Mouse (Mus musculus) frontal cortex, adult 2 months (tissue): ENCODE results near the gene Sidt2. TPM values are rescaled to one million over a fixed set of nuclear protein-coding genes. Genes with fewer than 3 reads are reported as not detected.
A peak's percentile ranks its signal among the peaks of the same experiment; 100 is the strongest.

Experiments used
- DNase-seq, 2 experiments: peaks; one replicate each; pipeline ENCODE4 v3.0.0; 2022; ENCODE audit warnings: low spot score in 1 of 2; ENCODE audit errors: extremely low spot score in 1 of 2
- polyA plus RNA-seq: library from polyadenylated mRNA; depleted of rRNA; stranded (reverse); fragments of >200 nt; gene quantifications from 2 replicates; pipeline ENCODE4 v1.2.3, GENCODE M21; 2012; rRNA removed

The Sidt2 gene
- polyA plus RNA-seq: 103 and 112 TPM in 2 replicates

- DNase-seq: peak; percentile 83 to 92
Observed at GRCm38 (mm10) chr9:45955107-45955963, at the start of gene Sidt2. Gene Sidt2 (minus strand): TSS chr9:45955258.

GRCm38 (mm10) chr9:46004529-46004928 lies 49.5 kb upstream of the Sidt2 start:
- DNase-seq: no peak

DNA sequence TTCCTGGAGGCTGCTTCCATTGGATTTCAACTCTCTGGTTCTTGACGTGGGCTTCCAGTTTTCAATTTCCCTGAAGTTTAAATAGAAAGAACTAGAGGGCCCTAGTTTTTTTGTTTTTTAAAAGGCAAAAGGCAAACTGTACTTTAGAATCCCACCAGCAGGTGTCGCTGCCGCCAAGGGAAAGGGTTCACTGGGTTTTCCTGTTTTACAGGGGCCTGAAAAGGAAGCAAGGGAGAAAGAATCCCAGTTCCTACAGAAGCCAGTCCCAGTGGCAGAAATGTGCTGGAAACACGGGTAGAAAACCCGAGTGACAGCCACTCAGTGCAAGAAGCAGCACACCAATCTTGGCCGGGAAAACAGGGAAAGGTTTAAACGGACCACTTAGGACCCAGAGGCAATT lies 48.7 kb upstream of the Sidt2 start:
- peak in 1 of 2 experiments; percentile 95 for DNase-seq

DNA sequence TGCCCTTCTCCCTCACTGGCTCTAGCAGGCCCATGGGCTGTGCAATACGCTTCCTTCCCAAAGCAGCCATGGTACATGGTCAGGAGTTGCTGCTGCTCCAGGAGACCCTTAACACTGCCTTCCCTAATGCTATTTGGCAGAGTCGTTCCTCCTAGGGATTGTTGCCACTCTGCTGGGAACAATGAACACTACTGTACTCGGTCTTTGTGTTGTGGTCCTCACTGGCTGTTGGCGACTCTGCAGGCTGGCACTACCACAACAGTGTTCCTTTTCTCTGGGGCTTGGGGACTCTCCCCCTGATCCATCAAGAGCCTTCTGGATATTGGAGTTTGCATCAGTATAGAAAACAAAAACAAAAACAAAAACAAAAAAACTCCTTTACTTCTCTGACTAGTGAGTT lies 44.0 kb upstream of the Sidt2 start:
- no peak for DNase-seq

DNA sequence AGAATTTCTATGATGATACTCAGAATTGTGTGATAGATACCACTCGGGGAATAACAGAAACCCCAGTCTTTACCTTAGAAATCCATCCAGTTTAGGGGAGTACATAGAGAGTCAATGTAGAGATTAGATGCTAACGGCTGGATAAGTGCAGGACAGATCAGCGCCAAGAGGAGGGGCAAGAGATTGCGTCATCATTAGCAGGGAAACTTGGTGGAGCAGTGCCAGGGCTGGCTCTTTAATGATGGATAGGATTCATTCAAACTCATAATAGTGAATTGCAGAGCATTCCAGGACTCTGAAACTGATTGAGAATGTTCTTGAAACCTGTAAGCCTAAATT lies 30.1 kb upstream of the Sidt2 start:
- peak; percentile 20 to 69 for DNase-seq

DNA sequence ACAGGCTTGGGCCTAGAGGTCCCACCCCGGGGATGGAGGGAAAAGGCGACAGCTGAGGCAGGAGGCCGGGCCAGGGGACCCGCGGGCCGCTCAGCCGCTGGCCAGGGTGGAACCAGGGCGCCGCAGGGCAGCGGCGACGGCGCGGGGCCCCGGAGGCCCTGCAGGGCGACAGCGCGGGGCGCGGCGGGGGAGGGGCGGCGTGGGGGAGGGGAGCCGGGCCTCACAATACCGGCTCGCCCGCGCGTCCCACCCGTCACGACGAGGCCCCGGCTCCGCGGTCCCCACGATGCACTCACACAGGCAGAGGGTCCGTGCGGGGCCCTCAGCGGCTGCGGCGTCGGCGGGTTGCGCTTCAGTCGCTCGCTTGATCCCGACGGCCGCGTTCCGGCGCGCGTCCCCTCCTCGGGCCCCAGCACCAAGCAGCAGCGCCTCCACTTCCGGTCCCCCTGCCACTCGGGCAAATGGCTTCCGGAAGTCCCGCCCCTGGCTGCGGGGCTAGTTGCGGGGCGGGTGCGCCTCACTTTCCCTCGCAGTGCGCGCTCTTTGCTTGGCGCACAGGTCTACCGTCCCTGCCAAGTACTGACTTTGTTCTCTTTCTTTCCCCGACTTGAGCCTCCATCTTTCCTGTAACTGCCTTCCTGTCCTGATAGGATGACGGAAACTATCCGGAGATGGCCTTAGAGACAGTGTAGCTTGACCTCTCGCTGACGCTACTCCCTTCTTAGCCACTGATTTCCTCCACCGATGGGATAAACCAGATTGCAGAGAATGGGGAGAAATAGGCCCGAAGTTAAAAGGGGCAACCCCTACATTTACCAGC lies 29.6 kb upstream of the Sidt2 start:
- peak; percentile 59 to 93 for DNase-seq

- peak in 1 of 2 experiments; percentile 15 for DNase-seq
Observed at GRCm38 (mm10) chr9:45983676-45984408, 28.8 kb upstream of the Sidt2 start.

GRCm38 (mm10) chr9:45981331-45981730 lies 26.3 kb upstream of the Sidt2 start:
- no peak for DNase-seq

GRCm38 (mm10) chr9:45980611-45981010 lies 25.6 kb upstream of the Sidt2 start:
- DNase-seq: no peak

GRCm38 (mm10) chr9:45979778-45980177 lies 24.7 kb upstream of the Sidt2 start:
- DNase-seq: no peak

DNA sequence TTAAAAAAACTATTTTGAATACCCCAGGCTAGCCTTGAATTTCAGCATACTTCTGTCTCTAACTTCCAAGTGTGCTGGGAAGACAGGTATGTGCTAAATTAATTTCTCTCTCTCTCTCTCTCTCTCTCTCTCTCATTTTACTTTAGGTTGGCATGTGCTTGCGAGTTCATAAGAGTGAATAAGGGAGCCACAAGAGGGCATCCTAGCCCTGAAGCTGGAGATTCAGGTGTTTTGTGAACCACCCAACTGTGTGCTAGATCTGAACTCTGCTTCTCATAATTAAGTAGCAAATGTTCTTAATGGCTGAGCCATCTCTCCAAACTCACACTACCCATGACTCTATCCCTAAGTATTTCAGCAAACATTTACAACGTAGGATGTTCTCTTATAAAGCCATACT lies 21.8 kb upstream of the Sidt2 start:
- no peak for DNase-seq

- DNase-seq: no peak
Observed at GRCm38 (mm10) chr9:45963577-45963976, 8.5 kb upstream of the Sidt2 start.

DNA sequence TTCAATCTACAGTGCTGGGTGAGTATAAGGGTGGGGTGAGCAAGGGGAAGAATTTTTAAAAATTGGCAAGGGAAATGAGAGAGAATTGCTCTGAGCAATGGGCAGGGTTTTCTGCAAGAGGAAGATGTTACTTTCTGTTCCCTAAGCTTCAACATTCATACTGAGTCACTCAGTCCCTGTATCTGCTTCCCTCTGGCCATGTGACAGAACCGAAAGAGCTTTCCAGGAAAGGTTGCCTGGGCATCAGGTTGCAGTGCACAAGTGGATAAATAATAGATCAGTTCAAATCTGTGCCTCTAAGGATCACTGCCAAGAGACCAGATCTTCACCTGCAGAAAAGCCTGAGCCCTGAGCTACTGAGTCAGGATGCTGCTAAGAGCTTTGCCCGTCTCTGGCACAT lies 6.8 kb upstream of the Sidt2 start:
- peak in 1 of 2 experiments; percentile 30 for DNase-seq

DNA sequence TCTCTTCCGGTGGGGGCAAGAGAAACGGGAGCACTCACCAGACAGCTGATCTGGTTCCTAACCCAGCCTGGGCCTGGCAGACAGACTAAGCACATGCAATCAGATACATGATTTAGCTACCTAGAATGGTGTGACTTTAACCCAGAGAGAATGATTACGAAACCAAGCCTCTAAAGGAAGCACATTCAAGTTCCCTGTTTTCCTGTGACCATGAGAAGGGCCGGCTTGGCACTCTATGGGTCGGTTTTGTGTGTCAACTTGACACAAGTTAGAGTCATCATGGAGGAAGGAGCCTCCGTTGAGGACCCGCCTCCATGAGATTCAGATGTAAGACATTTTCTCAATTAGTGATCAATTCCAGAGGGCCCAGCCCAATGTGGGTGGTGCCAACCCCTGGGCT lies 4.6 kb upstream of the Sidt2 start:
- no peak for DNase-seq

GRCm38 (mm10) chr9:45958851-45959250 lies 3.8 kb upstream of the Sidt2 start:
- no peak for DNase-seq

DNA sequence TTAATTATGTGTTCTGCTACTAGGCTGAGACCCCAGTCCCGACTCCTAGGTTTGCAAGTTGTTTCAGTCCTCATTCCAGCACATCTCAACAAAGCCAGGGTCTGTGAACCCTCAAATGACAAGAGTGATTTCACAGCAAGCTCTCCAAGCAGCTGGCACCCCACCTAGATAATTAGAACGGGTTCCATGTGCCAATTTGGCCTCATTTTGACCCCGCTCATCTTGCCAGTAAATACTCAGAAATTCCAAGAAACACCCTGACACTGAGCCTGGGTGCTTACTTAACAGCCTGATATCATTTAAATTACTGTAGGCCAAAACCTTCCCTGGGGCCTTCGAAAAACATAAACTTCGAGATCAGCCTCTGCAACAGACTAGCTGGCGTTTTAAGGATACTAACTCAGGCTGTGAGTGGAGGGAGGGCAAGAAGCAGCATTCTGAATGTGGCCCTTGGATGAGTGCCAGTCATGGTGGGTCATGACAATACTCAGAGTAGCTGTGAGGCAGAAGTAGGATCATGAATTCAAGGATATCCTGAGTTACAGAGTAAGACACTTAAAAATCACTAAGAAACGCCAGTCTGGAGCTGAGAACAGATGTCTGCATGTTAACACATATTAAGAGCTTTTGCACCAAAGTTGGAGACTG lies 3.1 kb upstream of the Sidt2 start:
- no peak for DNase-seq

DNA sequence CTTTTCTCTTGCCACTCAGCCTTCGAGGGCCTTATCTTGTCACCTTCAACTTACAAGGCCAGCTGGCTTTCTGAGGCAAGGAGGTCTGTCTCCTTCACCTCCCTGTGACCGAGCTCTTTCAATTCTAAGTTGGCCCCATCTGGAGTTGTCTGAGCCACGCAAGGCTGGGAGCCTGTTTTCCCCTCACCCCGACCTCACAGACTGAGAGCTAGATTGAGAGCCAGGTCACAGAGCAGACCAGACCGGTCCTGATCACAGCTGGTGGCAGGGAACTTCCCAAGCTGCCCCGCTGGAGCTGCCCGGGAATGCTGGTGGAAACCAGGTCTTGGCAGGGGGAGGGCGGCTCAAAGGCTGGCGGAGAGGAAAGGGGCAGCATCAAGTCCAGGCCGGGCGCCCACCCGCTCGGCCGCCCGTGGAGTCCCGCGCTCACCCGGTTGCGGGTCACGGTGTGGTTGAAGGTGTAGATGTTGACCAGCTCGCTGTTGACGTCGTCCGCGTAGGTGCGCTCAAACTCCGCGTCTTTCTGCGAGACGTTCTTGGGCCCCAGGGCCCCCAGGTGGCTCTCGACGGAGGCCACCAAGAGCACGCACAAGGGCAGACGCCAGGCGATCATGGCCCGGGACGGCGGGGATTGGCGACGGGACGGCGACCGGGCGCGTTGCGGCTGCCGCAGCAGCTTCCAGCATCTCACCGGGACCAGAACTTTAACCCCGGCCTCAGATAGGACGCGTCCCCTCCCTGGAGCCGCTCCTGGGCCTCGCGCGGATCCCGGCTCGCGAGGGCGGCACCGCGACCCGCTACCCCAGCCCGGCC lies 558 bp downstream of the Sidt2 start:
- DNase-seq: peak; percentile 34 to 39

DNA sequence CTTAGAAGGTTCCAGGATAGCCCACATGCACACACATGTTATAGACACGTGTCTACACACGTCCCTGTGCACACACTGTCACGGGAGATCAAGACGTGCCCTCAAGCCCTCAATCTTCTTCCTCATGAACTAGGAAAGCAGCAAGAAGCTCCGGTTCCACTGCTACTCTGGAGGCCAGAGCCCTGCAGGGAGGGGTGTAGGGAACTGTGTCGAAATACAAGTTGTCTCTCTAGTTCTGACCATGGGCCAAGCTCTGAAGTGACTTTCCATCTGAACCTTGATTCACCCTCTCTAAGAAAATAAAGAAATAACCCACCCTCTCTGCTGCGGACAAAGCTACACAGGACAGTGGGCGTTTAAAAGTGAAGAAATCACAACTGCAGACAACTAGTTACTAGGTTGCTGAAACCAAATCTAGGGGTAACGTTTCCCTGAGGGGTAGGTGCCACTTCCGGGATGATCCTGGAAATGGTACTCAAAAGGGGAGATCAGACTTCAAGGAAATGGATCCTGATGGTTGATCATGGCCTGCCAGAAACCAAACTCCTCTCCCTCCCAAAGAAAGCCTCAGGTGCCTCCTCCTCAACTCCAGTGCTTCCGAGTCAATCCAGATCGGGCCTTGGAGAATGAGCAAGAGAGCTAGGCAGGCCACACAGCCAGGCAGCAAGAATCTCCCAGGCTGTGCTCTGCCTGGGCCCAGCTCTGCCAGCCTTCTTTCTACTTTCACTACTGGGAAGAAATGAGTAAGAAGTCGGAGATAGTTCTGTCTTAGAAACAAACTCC lies 1.4 kb downstream of the Sidt2 start:
- DNase-seq: no peak

DNA sequence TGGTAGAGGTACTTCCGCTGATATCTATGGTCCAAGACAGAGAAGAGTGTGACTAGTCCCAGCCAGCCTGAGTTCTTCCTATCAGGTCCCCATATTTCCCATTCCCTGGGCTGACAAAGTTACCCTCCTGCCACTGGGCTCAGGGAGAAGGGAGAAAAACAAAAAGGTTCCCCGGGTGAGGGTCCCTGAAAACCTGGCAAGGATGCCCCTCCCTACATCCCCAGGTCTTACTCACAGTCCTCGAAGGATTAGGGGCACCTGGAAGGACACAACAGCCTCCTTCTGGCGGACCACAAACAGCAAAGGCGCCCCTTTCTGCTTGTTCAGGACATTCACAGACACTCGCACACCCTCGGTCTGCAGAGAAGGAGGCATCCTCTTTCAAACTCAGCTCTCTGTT lies 2.2 kb downstream of the Sidt2 start:
- DNase-seq: no peak
